Mouse (Mus musculus): Measurements from ENCODE around the gene Fibcd1. TPM values are rescaled to one million over a fixed set of nuclear protein-coding genes. Genes with fewer than 3 reads are reported as not detected.

The Fibcd1 gene
- polyA plus RNA-seq, 1 experiment from 2014 or later = 3.2 TPM

DNA sequence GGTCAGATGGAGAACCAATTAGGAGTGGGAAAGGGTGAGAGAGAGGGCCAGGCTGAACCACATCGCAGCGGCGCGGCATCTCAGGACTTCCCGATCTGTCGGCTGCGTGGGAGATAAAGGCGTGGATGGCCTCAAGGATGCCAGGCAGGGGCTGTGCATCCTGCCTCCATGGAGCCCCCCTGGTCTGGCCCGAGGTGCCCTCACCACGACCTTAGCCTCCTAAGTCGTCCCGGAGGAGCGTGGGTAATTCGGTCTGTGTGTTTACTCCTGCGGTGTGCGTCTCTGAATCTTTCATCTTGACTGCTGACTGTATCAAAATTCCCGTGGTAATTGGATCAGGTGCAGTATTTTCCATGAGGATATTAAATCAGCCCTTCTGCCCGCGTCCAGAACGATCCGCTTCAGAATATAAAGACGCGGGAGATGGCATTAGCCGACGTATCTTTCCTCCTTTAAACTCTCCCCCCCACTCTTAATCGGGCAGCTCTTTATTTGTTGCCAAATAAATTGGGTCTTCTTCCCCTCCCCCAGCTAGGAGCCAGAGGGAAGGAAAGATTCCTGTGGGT lies 28.6 kb upstream of the Fibcd1 start:
- Histone ChIP-seq H3K36me3 (no peaks in the 10 kb centered on the region), H3K9me3 (no peaks in the 10 kb centered on the region), H3K4me3 (no peak overlapping the region), H3K4me1 (0 out of 2 replicates have a peak, but pooled peaks cover 4% of the 10 kb centered on the region), H3K27me3 (no peaks in the 10 kb centered on the region), H3K9ac (replicated peaks) (no peak overlapping the region), H3K4me2 (replicated peaks) (no peak overlapping the region), H3K27ac (replicated peaks) (no peak overlapping the region)
- 64% methylated on average over 26 of the region's 26 CpGs for WGBS
- no peak for ATAC-seq (replicated peaks)

DNA sequence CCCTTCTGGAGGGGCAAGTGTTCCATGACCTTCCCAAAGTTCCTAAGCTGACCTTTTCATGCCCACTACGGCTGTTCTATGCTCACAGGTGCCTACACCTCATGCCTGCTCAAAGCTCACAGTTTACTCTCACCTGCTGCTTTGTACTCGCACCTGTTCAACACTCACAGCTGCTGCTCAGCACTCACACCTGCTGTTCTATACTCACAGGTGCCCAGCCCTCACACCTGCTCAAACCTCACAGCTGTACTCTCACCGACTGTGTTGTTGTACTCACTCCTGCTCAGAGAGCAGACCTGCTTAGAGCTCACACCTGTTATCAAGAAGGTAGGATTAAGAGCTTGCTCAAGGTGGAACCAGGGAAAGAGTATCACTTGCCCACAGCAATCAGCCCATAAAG lies 24.9 kb upstream of the Fibcd1 start:
- H3K36me3 ChIP-seq = no peaks in the 10 kb centered on the region
- H3K27ac ChIP-seq (replicated peaks) = no peak overlapping the region
- no peak overlapping the region for H3K4me3 ChIP-seq
- H3K4me2 ChIP-seq (replicated peaks) = no peak overlapping the region
- ATAC-seq (replicated peaks) = no peak
- H3K9me3 ChIP-seq = no peaks in the 10 kb centered on the region
- H3K9ac ChIP-seq (replicated peaks) = no peak overlapping the region
- H3K27me3 ChIP-seq = no peaks in the 10 kb centered on the region
- H3K4me1 ChIP-seq = no peaks in the 10 kb centered on the region
- 72% methylated on average over 3 of the region's 3 CpGs for WGBS

DNA sequence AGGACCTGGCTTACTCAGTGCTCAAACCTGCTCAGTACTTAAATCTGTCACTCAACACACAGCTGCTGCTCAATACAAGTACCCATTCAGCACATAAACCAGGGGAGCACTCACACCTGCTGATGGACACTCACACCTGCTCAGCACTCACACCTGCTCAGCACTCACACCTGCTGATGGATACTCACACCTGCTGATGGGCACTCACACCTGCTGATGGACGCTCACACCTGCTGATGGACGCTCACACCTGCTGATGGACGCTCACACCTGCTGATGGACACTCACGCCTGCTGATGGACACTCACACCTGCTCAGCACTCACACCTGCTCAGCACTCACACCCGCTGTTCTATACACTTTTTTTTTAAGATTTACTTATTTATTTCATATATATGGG lies 23.9 kb upstream of the Fibcd1 start:
- ATAC-seq (replicated peaks) = no peak
- Histone ChIP-seq H3K4me2 (replicated peaks) (no peak overlapping the region), H3K4me3 (no peak overlapping the region), H3K9ac (replicated peaks) (no peak overlapping the region), H3K36me3 (no peaks in the 10 kb centered on the region), H3K9me3 (no peaks in the 10 kb centered on the region), H3K27me3 (no peaks in the 10 kb centered on the region), H3K27ac (replicated peaks) (no peak overlapping the region), H3K4me1 (no peaks in the 10 kb centered on the region)
- WGBS = 92% methylated on average over 5 of the region's 5 CpGs

DNA sequence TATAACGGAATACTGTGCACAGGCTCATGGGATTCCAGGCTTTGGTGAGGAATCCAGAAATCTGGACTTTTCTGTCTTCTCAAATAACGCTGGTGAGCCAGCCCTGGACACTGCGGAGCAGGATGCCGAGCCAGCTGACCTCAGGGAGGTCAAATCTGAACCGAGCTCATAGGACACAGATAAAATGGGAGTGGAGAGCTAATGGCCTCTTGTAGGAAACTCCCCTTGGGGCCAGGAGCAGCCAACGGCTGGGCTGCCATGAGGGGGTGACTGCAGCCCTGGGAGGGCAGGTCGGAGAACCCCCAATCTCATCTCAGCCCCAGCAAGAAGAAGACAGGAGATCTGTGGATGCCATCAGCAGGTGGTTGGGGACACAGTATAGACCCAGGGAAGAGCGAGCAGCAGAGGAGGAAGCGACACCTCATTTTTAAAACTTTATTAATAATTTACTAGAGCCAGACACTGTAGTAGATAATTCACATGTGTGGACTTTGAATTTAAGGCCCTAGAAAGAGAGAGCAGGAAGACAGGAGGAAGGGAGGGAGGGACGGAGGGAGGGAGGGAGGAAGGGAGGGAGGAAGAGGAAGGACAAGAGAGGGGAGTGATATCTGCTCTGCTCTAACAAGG lies 22.8 kb upstream of the Fibcd1 start:
- no peaks in the 10 kb centered on the region for H3K27me3 ChIP-seq
- H3K4me1 ChIP-seq = no peaks in the 10 kb centered on the region
- no peaks in the 10 kb centered on the region for H3K36me3 ChIP-seq
- no peak for ATAC-seq (replicated peaks)
- no peak overlapping the region for H3K4me2 ChIP-seq (replicated peaks)
- no peak overlapping the region for H3K9ac ChIP-seq (replicated peaks)
- H3K27ac ChIP-seq (replicated peaks) = no peak overlapping the region
- no peaks in the 10 kb centered on the region for H3K9me3 ChIP-seq
- WGBS = 81% methylated on average over 10 of the region's 10 CpGs
- no peak overlapping the region for H3K4me3 ChIP-seq

DNA sequence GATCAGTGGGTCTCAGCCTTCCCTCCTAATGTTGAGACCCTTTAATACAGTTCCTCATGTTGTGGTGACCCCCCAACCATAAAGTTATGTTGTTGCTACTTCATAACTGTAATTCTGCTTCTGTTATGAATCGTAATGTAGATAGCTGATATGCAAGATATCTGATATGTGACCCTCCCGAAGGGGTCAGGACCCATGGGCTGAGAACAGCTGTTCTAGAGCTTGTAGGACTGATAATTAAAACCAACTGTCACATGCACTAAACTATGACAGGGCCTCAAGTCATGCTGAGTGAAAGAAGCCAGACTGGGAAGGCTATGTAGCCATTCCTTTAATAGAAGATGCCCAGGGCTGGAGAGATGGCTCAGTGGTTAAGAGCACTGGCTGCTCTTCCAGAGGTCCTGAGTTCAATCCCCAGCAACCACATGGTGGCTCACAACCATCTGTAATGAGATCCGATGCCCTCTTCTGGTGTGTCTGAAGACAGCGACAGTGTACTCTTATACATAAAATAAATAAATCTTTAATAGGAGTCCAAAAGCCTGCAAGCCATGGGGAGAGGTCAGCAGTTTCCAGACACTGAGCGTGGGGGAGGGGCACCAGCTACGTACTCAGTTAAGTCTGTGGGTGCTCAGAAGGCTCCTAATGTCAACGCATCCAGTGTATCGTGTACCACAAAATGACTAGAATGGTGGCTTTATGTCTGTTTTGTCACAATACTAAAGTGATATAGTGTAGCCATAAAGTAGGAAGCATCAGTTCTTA lies 22.1 kb upstream of the Fibcd1 start:
- Histone ChIP-seq H3K4me2 (replicated peaks) (no peak overlapping the region), H3K36me3 (no peaks in the 10 kb centered on the region), H3K27ac (replicated peaks) (no peak overlapping the region), H3K4me1 (no peaks in the 10 kb centered on the region), H3K9me3 (no peaks in the 10 kb centered on the region), H3K27me3 (no peaks in the 10 kb centered on the region), H3K9ac (replicated peaks) (no peak overlapping the region), H3K4me3 (no peak overlapping the region)
- no peak for ATAC-seq (replicated peaks)
- 94% methylated on average over 8 of the region's 8 CpGs for WGBS

DNA sequence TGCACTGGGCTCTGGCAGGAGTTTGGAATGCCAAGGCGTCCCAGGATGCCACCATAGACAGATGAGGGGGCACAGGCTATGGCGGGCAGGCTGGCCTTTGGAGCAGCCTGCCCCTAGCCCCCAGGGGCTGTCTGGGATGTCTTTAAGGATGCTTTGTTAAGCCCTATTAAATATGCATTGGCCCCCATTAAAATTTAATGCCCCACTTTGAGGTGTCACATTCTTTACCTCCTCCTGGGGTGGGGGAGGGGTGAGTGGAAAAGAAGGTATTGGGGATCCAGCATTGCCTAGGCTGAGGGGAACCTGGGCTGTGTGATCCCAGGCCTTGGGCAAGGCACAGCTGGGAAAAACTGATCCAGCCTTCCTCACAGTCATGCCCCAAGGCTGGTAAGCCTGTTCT lies 20.0 kb upstream of the Fibcd1 start:
- Histone ChIP-seq H3K9me3 (no peaks in the 10 kb centered on the region), H3K27ac (replicated peaks) (no peak overlapping the region), H3K27me3 (no peaks in the 10 kb centered on the region), H3K36me3 (no peaks in the 10 kb centered on the region), H3K9ac (replicated peaks) (no peak overlapping the region), H3K4me3 (no peak overlapping the region), H3K4me1 (no peaks in the 10 kb centered on the region), H3K4me2 (replicated peaks) (no peak overlapping the region)
- 12% methylated on average over 2 of the region's 2 CpGs for WGBS
- ATAC-seq (replicated peaks) = no peak

DNA sequence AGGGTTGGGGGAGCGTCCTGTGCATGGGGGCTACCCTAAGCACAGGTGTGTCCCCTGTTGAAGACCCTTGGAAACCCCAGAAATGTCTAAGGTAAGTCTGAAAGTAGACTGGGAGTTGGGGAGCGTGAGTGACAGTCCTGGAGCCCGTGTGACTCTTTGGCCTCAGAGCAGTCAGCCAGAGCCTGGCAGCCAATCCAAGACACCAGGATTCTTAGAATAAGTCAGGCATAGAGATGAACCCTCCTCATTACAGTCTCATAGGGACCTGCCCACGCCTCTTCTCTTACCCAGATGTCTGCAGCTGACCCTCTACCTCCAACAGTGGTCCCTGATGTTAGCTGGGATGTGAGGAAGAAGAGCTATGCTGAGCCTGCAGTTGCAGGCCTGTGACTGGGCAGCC lies 19.5 kb upstream of the Fibcd1 start:
- H3K9ac ChIP-seq (replicated peaks) = no peak overlapping the region
- H3K27me3 ChIP-seq = no peaks in the 10 kb centered on the region
- 75% methylated on average over 4 of the region's 4 CpGs for WGBS
- no peaks in the 10 kb centered on the region for H3K36me3 ChIP-seq
- H3K4me3 ChIP-seq = no peak overlapping the region
- H3K27ac ChIP-seq (replicated peaks) = no peak overlapping the region
- no peaks in the 10 kb centered on the region for H3K9me3 ChIP-seq
- ATAC-seq (replicated peaks) = no peak
- no peak overlapping the region for H3K4me2 ChIP-seq (replicated peaks)
- no peaks in the 10 kb centered on the region for H3K4me1 ChIP-seq

DNA sequence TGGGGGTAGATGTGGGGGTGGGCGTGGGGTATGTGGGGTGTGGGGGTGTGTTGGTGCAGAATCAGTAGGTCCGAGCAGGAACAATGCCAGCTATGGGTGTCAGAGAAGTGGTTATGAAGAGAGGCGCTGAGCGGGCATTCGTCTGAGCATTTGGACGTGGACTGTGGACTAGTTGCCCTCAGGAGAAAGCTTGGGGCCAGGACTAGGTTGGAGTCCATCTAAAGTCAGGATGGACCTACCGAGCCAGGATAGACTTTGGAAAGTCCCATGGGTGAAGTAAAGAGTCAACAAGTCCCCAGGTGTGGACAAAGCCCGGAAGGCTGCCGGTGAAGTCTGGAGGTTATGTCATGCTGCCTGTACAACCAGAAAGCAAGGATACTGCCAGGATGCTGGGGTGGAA lies 19.1 kb upstream of the Fibcd1 start:
- no peaks in the 10 kb centered on the region for H3K27me3 ChIP-seq

DNA sequence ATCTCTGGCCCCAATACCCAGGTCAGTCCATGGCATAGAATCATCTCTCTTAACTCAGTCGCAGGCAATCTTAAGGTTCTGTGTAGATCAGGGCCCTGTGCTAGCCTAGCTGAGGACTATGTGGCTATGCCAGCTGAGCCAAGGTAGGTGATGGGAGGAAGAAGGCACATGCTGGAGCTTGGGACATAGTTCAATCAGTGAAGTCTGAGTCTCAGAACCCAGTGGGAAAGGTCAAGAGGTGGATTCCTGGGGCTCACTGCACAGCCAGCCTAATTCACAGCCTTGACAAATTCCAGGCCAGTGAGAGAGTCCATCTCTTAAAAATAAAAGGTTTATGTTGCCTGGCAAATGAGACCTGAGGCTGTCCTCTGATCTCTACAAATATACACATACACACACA lies 18.0 kb upstream of the Fibcd1 start:
- ATAC-seq (replicated peaks) = no peak
- Histone ChIP-seq H3K36me3 (no peaks in the 10 kb centered on the region), H3K4me1 (peaks cover 7% of the 10 kb centered on the region), H3K27ac (replicated peaks) (no peak overlapping the region), H3K4me2 (replicated peaks) (no peak overlapping the region), H3K9ac (replicated peaks) (no peak overlapping the region), H3K9me3 (no peaks in the 10 kb centered on the region), H3K27me3 (peaks cover 5% of the 10 kb centered on the region; the same call in 1 of the 2 replicates), H3K4me3 (no peak overlapping the region)
- WGBS = 78% methylated on average over 1 of the region's 1 CpGs

More for the DNA sequence above, 19.1 kb upstream of the Fibcd1 start:
- H3K9me3 ChIP-seq = no peaks in the 10 kb centered on the region
- no peak for ATAC-seq (replicated peaks)
- H3K27ac ChIP-seq (replicated peaks) = no peak overlapping the region
- no peaks in the 10 kb centered on the region for H3K36me3 ChIP-seq
- 93% methylated on average over 9 of the region's 9 CpGs for WGBS
- no peak overlapping the region for H3K9ac ChIP-seq (replicated peaks)
- H3K4me1 ChIP-seq = no peaks in the 10 kb centered on the region
- no peak overlapping the region for H3K4me3 ChIP-seq
- no peak overlapping the region for H3K4me2 ChIP-seq (replicated peaks)

DNA sequence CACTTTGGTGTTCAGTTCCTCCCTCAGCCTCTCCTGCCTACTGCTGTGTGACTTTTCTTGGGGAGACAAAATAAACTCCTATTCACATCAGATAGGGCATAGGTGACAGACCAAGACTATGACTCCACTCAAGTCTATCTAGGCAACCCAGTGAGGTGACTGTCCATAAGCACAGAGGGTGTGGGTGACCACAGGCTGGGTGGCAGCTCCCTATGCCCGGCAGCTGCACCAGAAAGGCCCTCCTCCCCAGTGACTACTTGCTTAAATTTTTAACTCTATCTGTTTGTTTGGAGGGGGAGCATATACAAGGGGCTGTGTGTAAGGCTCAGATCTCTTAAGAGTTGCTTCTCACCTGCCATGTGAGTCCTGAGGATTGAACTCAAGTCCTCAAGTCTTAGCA lies 17.1 kb upstream of the Fibcd1 start:
- WGBS = 62% methylated on average over 1 of the region's 1 CpGs
- no peak for ATAC-seq (replicated peaks)
- no peak overlapping the region for H3K4me3 ChIP-seq
- H3K9me3 ChIP-seq = no peaks in the 10 kb centered on the region
- no peak overlapping the region for H3K27ac ChIP-seq (replicated peaks)
- no peaks in the 10 kb centered on the region for H3K36me3 ChIP-seq
- no peak overlapping the region for H3K4me2 ChIP-seq (replicated peaks)
- peaks cover 7% of the 10 kb centered on the region for H3K4me1 ChIP-seq
- peaks cover 5% of the 10 kb centered on the region; the same call in 1 of the 2 replicates for H3K27me3 ChIP-seq
- H3K9ac ChIP-seq (replicated peaks) = no peak overlapping the region

DNA sequence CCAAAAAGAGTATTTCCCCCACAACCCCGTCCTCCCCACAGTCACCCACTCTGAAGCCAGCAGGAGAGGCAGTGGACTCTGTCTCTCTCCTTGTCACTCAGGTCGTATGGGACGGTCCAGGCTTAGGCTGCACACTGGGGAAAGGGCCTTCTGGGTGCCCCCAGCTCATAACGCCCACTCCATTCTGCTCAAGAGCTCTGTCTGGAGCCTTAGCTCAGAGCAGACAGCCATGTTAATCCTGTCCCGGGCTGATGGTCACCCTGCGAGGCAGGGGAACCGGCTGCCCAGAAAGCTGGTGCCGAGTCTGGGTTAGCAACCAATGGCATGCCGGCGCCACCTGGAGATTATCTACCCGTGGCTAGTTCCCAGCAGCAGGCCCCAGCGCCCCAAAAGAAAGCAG lies 12.7 kb upstream of the Fibcd1 start:
- 10% methylated on average over 12 of the region's 12 CpGs for WGBS
- ATAC-seq (replicated peaks) = no peak
- H3K9me3 ChIP-seq = no peaks in the 10 kb centered on the region
- no peaks in the 10 kb centered on the region for H3K36me3 ChIP-seq
- H3K4me2 ChIP-seq (replicated peaks) = no peak overlapping the region
- peaks cover 14% of the 10 kb centered on the region for H3K4me1 ChIP-seq
- no peak overlapping the region for H3K4me3 ChIP-seq
- H3K27me3 ChIP-seq = peaks cover 5% of the 10 kb centered on the region; the same call in 1 of the 2 replicates
- H3K9ac ChIP-seq (replicated peaks) = no peak overlapping the region
- H3K27ac ChIP-seq (replicated peaks) = no peak overlapping the region

DNA sequence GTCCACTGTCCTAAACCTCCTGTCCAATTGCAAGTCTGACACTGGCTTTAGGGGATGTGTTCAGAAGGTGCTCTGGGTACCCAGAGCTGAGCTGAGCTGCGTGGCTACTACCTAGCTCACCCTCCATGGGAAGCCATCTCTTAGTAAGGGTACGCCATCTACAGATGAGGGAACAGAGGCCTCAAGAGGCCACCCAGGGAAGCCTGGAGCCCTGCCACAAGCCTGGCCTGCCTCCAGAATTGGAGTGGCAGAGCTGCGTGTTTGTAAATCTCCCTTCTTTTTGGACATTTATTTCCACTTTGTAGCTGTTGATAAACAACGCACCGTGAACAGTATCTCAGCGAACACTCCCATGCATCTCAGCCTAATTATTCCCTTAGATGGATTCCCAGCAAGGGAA lies 11.4 kb upstream of the Fibcd1 start:
- Histone ChIP-seq H3K9me3 (no peaks in the 10 kb centered on the region), H3K4me3 (no peak overlapping the region), H3K9ac (replicated peaks) (no peak overlapping the region), H3K27me3 (peaks cover 5% of the 10 kb centered on the region; the same call in 1 of the 2 replicates), H3K36me3 (no peaks in the 10 kb centered on the region), H3K27ac (replicated peaks) (no peak overlapping the region), H3K4me1 (peaks cover 14% of the 10 kb centered on the region), H3K4me2 (replicated peaks) (no peak overlapping the region)
- ATAC-seq (replicated peaks) = no peak
- 38% methylated on average over 6 of the region's 6 CpGs for WGBS

Measured in forebrain, embryonic 15.5 days (tissue).